Mouse (Mus musculus) neural tube, embryonic 12.5 days (tissue): ENCODE data around the gene Haus6. TPM values are rescaled to one million over a fixed set of nuclear protein-coding genes. Genes with fewer than 3 reads are reported as not detected.
A peak's percentile ranks its signal among the peaks of the same experiment; 100 is the strongest.

ENCODE experiments used
- ATAC-seq: fragments of 200-750 bp; cut with Nextera tagmentation; 2 replicates; pipeline ENCODE4 v1.8.0; 2017; ENCODE audit warnings: low read depth, mild to moderate bottlenecking, moderate TSS enrichment, moderate library complexity; ENCODE audit not compliant: low FRiP score
- H3K27ac ChIP-seq: fragments of 300-500 bp; sonication (generic); 2 replicates; pipeline ENCODE4 v1.5.1; 2016
- H3K27me3 ChIP-seq: fragments of 300-500 bp; sonication (generic); replicated peaks from 2 replicates; pipeline ENCODE4 v1.6.1; 2016; ENCODE audit warnings: mild to moderate bottlenecking
- H3K36me3 ChIP-seq: fragments of 300-500 bp; sonication (generic); 2 replicates; pipeline ENCODE4 v1.6.1; 2016; ENCODE audit warnings: mild to moderate bottlenecking
- H3K4me1 ChIP-seq: fragments of 300-500 bp; sonication (generic); 2 replicates; pipeline ENCODE4 v1.6.1; 2016
- H3K4me2 ChIP-seq: fragments of 300-500 bp; sonication (generic); replicated peaks from 2 replicates; pipeline ENCODE4 v1.6.1; 2016; ENCODE audit warnings: mild to moderate bottlenecking
- H3K4me3 ChIP-seq: fragments of 300-500 bp; sonication (generic); 2 replicates; pipeline ENCODE4 v1.5.1; 2016
- H3K9ac ChIP-seq: fragments of 300-500 bp; sonication (generic); 2 replicates; pipeline ENCODE4 v1.6.1; 2016; ENCODE audit warnings: mild to moderate bottlenecking
- H3K9me3 ChIP-seq: fragments of 300-500 bp; sonication (generic); 2 replicates; pipeline ENCODE4 v1.6.1; 2016; ENCODE audit warnings: mild to moderate bottlenecking
- WGBS: fragments of 180-500 bp; shearing (Covaris S2); methylation state at CpG from one replicate; pipeline ENCODE4 v1.1.7; 2016; 5-methylcytosine and 5-hydroxymethylcytosine counted together
- polyA plus RNA-seq: library from polyadenylated mRNA; unstranded; fragments of >200 nt; fragmentation: Nextera tagmentation; extraction: Ambion mirVana; gene quantifications from 2 replicates; pipeline ENCODE4 v1.2.1, GENCODE M21; 2016

The Haus6 gene
- polyA plus RNA-seq, 1 experiment from 2014 or later = 18.2 TPM

DNA sequence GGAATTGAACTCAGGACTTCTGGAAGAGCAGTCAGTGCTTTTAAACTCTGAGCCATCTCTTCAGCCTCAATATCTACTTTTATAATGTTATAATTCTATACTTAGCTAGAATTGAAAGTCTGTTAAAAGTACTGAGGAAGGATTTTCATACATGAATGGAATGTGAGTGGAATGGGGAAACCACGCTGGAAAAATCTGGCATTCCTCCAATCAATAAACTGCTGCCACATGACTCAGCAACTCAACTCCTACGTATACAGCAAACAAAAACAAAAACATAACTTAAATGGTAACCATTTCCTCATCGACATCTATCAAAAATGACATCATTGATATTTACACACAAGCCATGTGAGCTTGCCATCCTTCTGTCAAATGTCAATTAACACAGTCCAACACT is 10.3 kb upstream of the Haus6 start:
- Histone ChIP-seq H3K9ac (no peak overlapping the region), H3K27me3 (no peaks in the 10 kb centered on the region), H3K4me1 (no peaks in the 10 kb centered on the region), H3K4me3 (no peak overlapping the region), H3K9me3 (no peaks in the 10 kb centered on the region), H3K4me2 (no peak overlapping the region), H3K27ac (no peak overlapping the region), H3K36me3 (no peaks in the 10 kb centered on the region)
- no peak for ATAC-seq
- 83% methylated on average over 3 of the region's 3 CpGs for WGBS

DNA sequence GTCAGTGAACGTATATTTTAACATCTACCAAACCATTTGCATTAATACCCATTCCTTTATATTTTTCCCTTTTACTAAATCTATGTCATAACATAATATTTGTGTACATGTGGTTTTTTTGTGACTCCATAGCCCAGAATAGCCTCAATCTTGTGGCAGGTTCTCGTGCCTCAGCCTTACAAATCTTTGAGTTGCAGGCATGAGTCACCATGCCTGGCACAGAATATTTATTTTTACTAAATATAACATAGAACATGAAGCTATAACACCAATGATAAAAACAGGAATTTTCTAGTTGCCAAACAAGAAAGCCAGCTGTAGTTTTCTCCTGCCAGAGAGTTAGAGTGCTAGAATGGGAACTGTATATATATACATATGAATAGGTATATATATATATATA is 8.7 kb upstream of the Haus6 start:
- ATAC-seq = no peak
- 77% methylated on average over 2 of the region's 2 CpGs for WGBS
- H3K4me1 ChIP-seq = no peaks in the 10 kb centered on the region
- H3K9ac ChIP-seq = no peak overlapping the region
- no peak overlapping the region for H3K4me2 ChIP-seq
- no peaks in the 10 kb centered on the region for H3K36me3 ChIP-seq
- no peaks in the 10 kb centered on the region for H3K27me3 ChIP-seq
- no peak overlapping the region for H3K4me3 ChIP-seq
- no peaks in the 10 kb centered on the region for H3K9me3 ChIP-seq
- H3K27ac ChIP-seq = no peak overlapping the region

DNA sequence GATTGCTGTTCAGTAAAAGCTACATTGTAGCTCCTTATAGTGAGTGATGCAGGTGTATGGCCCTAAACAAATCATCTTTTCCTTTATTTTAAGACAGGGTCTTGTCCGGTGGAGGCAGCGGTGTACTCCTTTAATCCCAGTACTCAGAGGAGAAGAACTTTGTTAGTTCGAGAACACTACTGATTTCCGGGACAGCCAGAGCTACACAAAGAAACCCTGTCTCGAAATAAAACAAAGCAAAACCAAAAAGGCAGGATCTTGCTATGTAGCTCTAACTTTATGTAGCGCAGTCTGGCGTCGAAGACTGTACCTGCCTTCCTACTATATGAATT is 400 bp upstream of the Haus6 start:
- H3K27ac ChIP-seq = no peak overlapping the region
- peak overlapping the region; percentile 92 for H3K4me2 ChIP-seq
- peak; percentile 17 for ATAC-seq
- H3K4me3 ChIP-seq = peak overlapping the region; percentile 75
- H3K4me1 ChIP-seq = peaks cover 5% of the 10 kb centered on the region; the same call in 1 of the 2 replicates
- H3K27me3 ChIP-seq = no peaks in the 10 kb centered on the region
- H3K9me3 ChIP-seq = no peaks in the 10 kb centered on the region
- WGBS = 40% methylated on average over 8 of the region's 8 CpGs
- no peaks in the 10 kb centered on the region for H3K36me3 ChIP-seq
- no peak overlapping the region for H3K9ac ChIP-seq

DNA sequence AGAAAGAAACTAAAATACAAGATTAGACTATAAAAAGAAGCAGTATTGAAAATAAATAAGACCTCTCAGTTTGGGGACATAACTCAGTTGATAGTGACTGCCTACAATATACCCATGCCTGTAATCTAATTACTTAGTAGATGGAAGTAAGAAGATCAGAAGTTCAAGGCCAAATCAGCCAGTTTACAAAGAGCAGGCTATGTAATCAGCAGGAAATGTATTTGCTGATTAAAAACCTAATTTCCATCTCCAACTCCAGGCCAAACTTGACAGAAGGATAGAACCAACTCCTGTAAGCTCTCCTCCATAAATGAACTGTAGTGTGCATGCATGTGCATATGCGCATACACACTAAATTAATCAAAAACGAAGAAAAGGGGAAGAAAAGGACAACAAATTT is 20.6 kb downstream of the Haus6 start:
- no peak for ATAC-seq
- WGBS = 90% methylated on average over 2 of the region's 2 CpGs

DNA sequence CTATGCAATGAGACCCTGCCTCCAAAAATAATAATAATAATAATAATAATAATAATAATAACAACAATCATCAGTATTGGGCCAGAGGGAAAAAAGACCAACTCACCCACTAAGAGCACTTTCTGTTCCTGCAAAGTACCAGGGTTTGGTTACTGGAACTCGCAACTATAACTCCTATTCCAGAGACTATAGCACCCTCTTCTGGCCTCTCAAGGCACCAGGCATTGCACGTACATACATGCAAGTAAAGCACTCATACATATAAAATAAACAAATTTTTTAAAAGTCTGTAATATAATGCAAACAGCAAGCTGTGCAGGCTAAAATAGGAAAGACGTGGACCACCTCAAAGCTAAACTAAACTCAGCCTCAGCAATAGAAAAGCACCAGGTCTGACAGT is 23.6 kb downstream of the Haus6 start:
- no peak for ATAC-seq
- Histone ChIP-seq H3K9ac (no peak overlapping the region), H3K27ac (no peak overlapping the region), H3K9me3 (no peaks in the 10 kb centered on the region), H3K27me3 (no peaks in the 10 kb centered on the region), H3K4me3 (no peak overlapping the region), H3K4me2 (no peak overlapping the region), H3K4me1 (no peaks in the 10 kb centered on the region), H3K36me3 (peaks cover 45% of the 10 kb centered on the region)
- WGBS = 87% methylated on average over 3 of the region's 3 CpGs

More for the DNA sequence above, 20.6 kb downstream of the Haus6 start:
- H3K27me3 ChIP-seq = no peaks in the 10 kb centered on the region
- no peak overlapping the region for H3K9ac ChIP-seq
- H3K4me2 ChIP-seq = no peak overlapping the region
- H3K4me1 ChIP-seq = no peaks in the 10 kb centered on the region
- H3K4me3 ChIP-seq = no peak overlapping the region
- no peaks in the 10 kb centered on the region for H3K9me3 ChIP-seq
- peaks cover 24% of the 10 kb centered on the region; the same call in 1 of the 2 replicates for H3K36me3 ChIP-seq
- H3K27ac ChIP-seq = no peak overlapping the region

DNA sequence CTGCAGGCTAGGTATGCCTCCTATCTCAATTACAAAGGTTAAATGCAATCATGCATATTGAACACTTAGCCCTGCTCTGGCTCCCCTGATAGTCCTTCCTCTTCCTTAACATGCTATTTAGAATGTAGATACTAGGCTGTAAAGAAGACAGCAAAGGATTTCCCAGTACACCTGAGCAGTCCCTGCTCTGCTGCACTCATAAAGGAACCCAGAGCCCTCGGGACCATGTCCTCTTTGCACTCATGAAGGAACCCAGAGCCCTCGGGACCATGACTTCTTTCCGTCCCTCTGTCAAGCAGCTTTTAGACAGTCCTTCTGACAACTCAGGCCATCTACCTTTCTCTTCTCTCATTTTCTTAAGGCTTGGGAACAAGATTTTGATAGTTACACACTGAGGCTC is 31.3 kb downstream of the Haus6 start:
- Histone ChIP-seq H3K27ac (no peak overlapping the region), H3K4me2 (no peak overlapping the region), H3K4me3 (no peak overlapping the region), H3K27me3 (no peaks in the 10 kb centered on the region), H3K36me3 (peaks cover 38% of the 10 kb centered on the region), H3K9ac (no peak overlapping the region), H3K4me1 (peaks cover 17% of the 10 kb centered on the region), H3K9me3 (no peaks in the 10 kb centered on the region)
- no peak for ATAC-seq
- 87% methylated on average over 3 of the region's 3 CpGs for WGBS

DNA sequence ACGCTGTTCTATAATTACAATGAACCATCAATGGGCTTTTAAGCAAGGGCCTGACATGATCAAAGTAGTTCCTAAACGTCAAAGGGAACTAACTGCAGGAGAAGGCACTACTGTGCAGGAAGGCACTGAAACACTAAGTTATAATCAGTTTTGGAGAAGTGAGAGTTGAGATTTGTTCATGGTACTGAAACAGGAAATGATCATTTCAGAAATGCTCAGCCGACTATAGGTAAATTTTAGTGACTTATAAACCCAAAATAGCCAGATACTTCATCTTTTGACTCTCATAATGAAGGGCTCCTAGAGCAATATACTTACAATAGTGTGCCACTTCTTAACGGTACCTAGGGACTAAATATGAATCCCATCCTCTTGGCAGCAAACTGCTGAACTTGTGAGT is 31.8 kb downstream of the Haus6 start:
- Histone ChIP-seq H3K36me3 (peaks cover 33% of the 10 kb centered on the region), H3K4me1 (peaks cover 17% of the 10 kb centered on the region), H3K27ac (no peak overlapping the region), H3K27me3 (no peaks in the 10 kb centered on the region), H3K9ac (no peak overlapping the region), H3K9me3 (no peaks in the 10 kb centered on the region), H3K4me3 (no peak overlapping the region), H3K4me2 (no peak overlapping the region)
- 62% methylated on average over 4 of the region's 4 CpGs for WGBS
- no peak for ATAC-seq

DNA sequence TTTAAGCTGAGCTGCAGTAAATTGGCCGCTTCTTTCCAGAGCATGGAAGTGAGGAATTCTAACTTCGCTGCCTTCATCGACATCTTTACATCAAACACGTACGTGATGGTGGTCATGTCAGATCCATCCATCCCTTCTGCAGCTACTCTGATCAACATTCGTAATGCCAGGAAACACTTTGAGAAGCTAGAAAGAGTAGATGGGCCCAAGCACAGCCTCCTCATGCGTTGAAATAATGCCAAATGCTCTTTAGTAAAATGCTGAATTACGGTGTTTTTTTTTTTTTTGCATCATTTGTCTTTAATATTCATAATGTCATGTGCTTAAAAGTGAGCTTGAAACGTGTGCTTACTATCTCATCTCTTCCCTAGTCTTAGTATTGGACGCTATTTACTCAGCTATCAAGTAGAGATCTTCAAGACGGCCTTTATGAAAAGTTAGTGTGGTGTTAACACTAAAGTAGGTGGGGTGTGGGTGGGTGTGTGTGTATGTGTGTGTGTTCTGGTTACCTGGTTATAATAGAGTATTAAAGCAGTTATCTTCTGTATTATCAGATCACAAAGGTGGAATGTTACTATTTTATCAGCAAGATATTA is 35.1 kb downstream of the Haus6 start:
- no peaks in the 10 kb centered on the region for H3K27me3 ChIP-seq
- WGBS = 12% methylated on average over 11 of the region's 11 CpGs
- peak overlapping the region; percentile 93 for H3K9ac ChIP-seq
- peaks cover 8% of the 10 kb centered on the region; the same call in 1 of the 2 replicates for H3K36me3 ChIP-seq
- H3K4me2 ChIP-seq = peak overlapping the region; percentile 90
- peak overlapping the region; percentile 82 for H3K4me3 ChIP-seq
- no peak for ATAC-seq
- H3K27ac ChIP-seq = no peak overlapping the region
- H3K9me3 ChIP-seq = no peaks in the 10 kb centered on the region
- H3K4me1 ChIP-seq = peaks cover 20% of the 10 kb centered on the region

DNA sequence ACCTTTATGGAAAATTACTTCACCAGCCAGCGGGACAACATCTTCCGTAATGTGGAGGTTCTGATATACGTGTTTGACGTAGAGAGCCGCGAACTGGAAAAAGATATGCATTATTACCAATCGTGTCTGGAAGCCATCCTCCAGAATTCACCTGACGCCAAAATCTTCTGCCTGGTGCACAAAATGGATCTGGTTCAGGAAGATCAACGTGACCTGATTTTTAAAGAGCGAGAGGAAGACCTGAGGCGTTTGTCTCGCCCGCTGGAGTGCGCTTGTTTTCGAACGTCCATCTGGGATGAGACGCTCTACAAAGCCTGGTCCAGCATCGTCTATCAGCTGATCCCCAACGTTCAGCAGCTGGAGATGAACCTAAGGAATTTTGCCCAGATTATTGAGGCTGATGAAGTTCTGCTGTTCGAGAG is 35.7 kb downstream of the Haus6 start:
- peak overlapping the region; percentile 90 for H3K4me2 ChIP-seq
- H3K4me3 ChIP-seq = peak overlapping the region; percentile 82
- under 1% methylated on average over 20 of the region's 20 CpGs for WGBS
- peaks cover 20% of the 10 kb centered on the region for H3K4me1 ChIP-seq
- peak overlapping the region; percentile 97; the same call in 1 of the 2 replicates for H3K27ac ChIP-seq
- no peak for ATAC-seq
- no peaks in the 10 kb centered on the region for H3K9me3 ChIP-seq
- H3K9ac ChIP-seq = peak overlapping the region; percentile 93
- peaks cover 8% of the 10 kb centered on the region; the same call in 1 of the 2 replicates for H3K36me3 ChIP-seq
- no peaks in the 10 kb centered on the region for H3K27me3 ChIP-seq

DNA sequence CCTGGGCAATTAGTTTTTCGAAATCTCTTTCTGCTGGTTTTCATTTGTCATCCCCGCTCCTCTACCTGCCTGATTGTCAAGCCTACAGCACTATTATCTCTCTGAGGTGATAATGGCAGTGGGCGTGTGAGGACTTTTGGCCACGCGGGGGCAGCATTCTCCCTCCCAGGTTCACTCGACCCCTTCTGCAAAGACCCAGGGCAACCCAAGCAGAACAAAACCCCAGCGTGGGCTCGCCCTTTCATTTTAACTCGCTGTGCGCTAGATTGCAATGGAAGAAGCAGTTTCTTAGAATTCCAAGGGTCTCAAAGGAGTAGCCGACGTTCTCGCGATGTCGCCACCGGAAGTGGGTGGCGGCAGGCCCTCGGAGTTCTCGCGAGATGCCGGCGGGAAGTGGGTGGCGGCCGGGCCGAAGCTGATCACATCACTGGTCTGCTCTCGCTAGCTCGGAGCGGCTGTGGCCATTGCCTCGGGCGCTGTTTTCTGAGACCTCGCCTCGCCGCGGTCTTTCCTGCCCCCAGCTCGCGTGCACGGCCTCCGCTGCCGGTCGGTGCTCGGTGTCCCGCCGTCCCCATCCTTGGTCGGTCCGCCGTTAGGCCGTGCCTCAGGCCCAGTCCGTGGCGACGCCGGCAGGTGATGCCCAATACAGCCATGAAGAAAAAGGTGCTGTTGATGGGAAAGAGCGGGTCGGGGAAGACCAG is 36.4 kb downstream of the Haus6 start, which contains the start of gene Rraga:
TSS of gene Rraga (plus strand) at position 386 of the 701 bp plus-strand sequence.
- WGBS = under 1% methylated on average over 53 of the region's 53 CpGs
- H3K9me3 ChIP-seq = no peaks in the 10 kb centered on the region
- peaks cover 20% of the 10 kb centered on the region for H3K4me1 ChIP-seq

DNA sequence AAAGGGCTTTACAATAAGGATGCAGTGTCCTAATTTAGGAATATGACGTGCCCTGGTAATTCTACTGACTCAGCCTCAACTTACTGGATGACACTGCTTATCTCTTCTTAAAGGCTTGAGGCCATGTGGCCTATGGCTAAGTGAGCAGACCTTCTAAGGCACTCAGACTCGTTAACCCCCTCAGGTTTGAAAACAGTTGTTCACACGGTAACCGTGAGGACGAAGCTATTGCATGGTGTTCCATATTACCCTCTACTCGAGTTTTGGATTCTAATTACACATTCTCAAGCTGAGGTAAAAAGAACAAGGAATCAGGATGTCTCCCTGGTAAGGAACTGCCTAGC is 36.9 kb downstream of the Haus6 start:
- H3K36me3 ChIP-seq = peaks cover 2% of the 10 kb centered on the region; the same call in 1 of the 2 replicates
- H3K4me1 ChIP-seq = peaks cover 20% of the 10 kb centered on the region
- H3K4me3 ChIP-seq = peak overlapping the region; percentile 82
- peak overlapping the region; percentile 90 for H3K4me2 ChIP-seq
- no peaks in the 10 kb centered on the region for H3K9me3 ChIP-seq
- peak overlapping the region; percentile 97 for H3K27ac ChIP-seq
- ATAC-seq = peak; percentile 55
- H3K9ac ChIP-seq = peak overlapping the region; percentile 93
- no peaks in the 10 kb centered on the region for H3K27me3 ChIP-seq
- 12% methylated on average over 6 of the region's 6 CpGs for WGBS

More for the DNA sequence above, 36.4 kb downstream of the Haus6 start, which contains the start of gene Rraga:
- H3K4me2 ChIP-seq = peak within 1 kb of the TSS; percentile 90
- H3K4me3 ChIP-seq = peak within 1 kb of the TSS; percentile 82
- H3K27me3 ChIP-seq = no peaks in the 10 kb centered on the region
- peak; percentile 97 for ATAC-seq
- peak within 1 kb of the TSS; percentile 93 for H3K9ac ChIP-seq
- peaks cover 6% of the 10 kb centered on the region; the same call in 1 of the 2 replicates for H3K36me3 ChIP-seq
- H3K27ac ChIP-seq = peak within 1 kb of the TSS; percentile 97

DNA sequence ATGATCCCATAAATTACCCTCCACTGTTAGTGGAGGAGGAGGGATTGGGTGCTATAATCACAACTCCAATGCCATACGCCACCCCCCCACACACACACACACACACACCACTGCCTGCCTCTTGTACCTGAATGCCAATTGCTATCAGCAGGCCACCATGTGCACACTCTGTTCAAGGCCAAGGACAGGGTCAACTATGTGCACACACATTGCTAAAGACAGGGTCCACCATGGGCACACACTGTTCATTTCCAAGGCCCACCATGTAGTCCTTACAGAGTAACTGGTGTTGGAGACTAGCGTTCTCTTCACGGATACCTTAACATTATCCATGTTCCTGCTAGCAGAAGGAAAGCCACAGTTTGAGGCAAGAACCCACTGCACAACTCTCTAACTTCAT is 50.8 kb downstream of the Haus6 start:
- Histone ChIP-seq H3K9me3 (no peaks in the 10 kb centered on the region), H3K27ac (no peak overlapping the region), H3K4me2 (no peak overlapping the region), H3K4me1 (no peaks in the 10 kb centered on the region), H3K9ac (no peak overlapping the region), H3K36me3 (no peaks in the 10 kb centered on the region), H3K4me3 (no peak overlapping the region), H3K27me3 (no peaks in the 10 kb centered on the region)
- ATAC-seq = no peak
- WGBS = 92% methylated on average over 3 of the region's 3 CpGs

DNA sequence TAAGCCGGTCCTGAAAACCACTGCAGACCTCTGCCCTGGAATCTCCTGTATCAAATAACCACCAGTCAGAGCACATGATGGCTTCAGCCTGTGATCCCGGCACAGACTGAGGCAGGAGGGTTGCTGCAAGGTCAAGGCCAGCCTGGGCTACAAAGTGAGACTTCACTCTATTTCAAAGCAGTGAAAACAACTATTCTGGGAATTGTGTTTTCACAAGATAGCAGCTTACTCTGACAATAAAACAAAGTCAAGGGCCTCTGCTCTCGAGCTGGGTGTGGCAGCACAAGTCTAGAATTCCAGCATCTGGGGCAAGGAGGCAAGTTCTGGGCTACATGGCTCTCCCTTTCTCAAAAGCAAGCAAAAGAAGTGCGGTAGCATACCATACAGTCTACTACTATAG is 52.8 kb downstream of the Haus6 start:
- no peaks in the 10 kb centered on the region for H3K4me1 ChIP-seq
- WGBS = 79% methylated on average over 4 of the region's 4 CpGs
- no peak overlapping the region for H3K9ac ChIP-seq
- no peak overlapping the region for H3K4me2 ChIP-seq
- H3K4me3 ChIP-seq = no peak overlapping the region
- ATAC-seq = no peak
- H3K27ac ChIP-seq = no peak overlapping the region
- no peaks in the 10 kb centered on the region for H3K36me3 ChIP-seq
- no peaks in the 10 kb centered on the region for H3K27me3 ChIP-seq
- no peaks in the 10 kb centered on the region for H3K9me3 ChIP-seq
